Mouse (Mus musculus) midbrain, postnatal 0 days (tissue): ENCODE measurements around the gene Gpr132. TPM values are rescaled to one million over a fixed set of nuclear protein-coding genes. Genes with fewer than 3 reads are reported as not detected.

Source experiments
- ATAC-seq: fragments of 200-750 bp; cut with Nextera tagmentation; 2 replicates; pipeline ENCODE4 v1.8.0; 2017; ENCODE audit warnings: moderate number of reproducible peaks, mild to moderate bottlenecking, moderate TSS enrichment, moderate library complexity; ENCODE audit not compliant: low FRiP score
- DNase-seq: peaks from one replicate; pipeline ENCODE4 v3.0.0-alpha.2; 2015; ENCODE audit warnings: low spot score
- H3K27ac ChIP-seq: fragments of 300-500 bp; sonication (generic); 2 replicates; pipeline ENCODE4 v1.5.1; 2014; ENCODE audit warnings: low read depth, mild to moderate bottlenecking, low read length, mixed read lengths
- H3K27me3 ChIP-seq: fragments of 300-500 bp; sonication (generic); 2 replicates; pipeline ENCODE4 v1.6.1; 2014; ENCODE audit warnings: low read length, control low read depth, mixed read lengths; ENCODE audit not compliant: insufficient read depth
- H3K36me3 ChIP-seq: fragments of 300-500 bp; sonication (generic); 2 replicates; pipeline ENCODE4 v1.6.1; 2014; ENCODE audit warnings: low read length, control low read depth, mixed read lengths; ENCODE audit not compliant: insufficient read depth
- H3K4me1 ChIP-seq: fragments of 300-500 bp; sonication (generic); 2 replicates; pipeline ENCODE4 v1.6.1; 2014; ENCODE audit warnings: mild to moderate bottlenecking, control low read depth, antibody characterized with exemption, low read length, mixed read lengths; ENCODE audit not compliant: insufficient read depth
- H3K4me2 ChIP-seq: fragments of 300-500 bp; sonication (generic); 2 replicates; pipeline ENCODE4 v1.6.1; 2014; ENCODE audit warnings: low read depth, mild to moderate bottlenecking, low read length, mixed read lengths; ENCODE audit not compliant: poor library complexity, severe bottlenecking
- H3K4me3 ChIP-seq: fragments of 300-500 bp; sonication (generic); 2 replicates; pipeline ENCODE4 v1.5.1; 2014; ENCODE audit warnings: low read depth, mild to moderate bottlenecking, low read length, moderate library complexity
- H3K9ac ChIP-seq: fragments of 300-500 bp; sonication (generic); replicated peaks from 2 replicates; pipeline ENCODE4 v1.6.1; 2014; ENCODE audit warnings: mild to moderate bottlenecking, low read length, moderate library complexity, mixed read lengths; ENCODE audit not compliant: poor library complexity, severe bottlenecking
- H3K9me3 ChIP-seq: fragments of 300-500 bp; sonication (generic); 2 replicates; pipeline ENCODE4 v1.6.1; 2016; ENCODE audit warnings: low read length, control low read depth
- CTCF ChIP-seq: IDR thresholded peaks from 2 replicates; pipeline ENCODE4 v1.5.1; 2016; ENCODE audit warnings: antibody characterized with exemption, mild to moderate bottlenecking
- WGBS: fragments of 180-500 bp; shearing (Covaris S2); extraction: QIAGEN DNeasy Blood & Tissue Kit; methylation state at CpG from one replicate; pipeline ENCODE4 v1.1.7; 2014; 5-methylcytosine and 5-hydroxymethylcytosine counted together
- polyA plus RNA-seq: library from polyadenylated mRNA; unstranded; fragments of >200 nt; fragmentation: Nextera tagmentation; extraction: Ambion mirVana; gene quantifications from 2 replicates; pipeline ENCODE4 v1.2.1, GENCODE M21; 2015
- total RNA-seq: library from RNA; depleted of rRNA; stranded (reverse); fragments of >200 nt; gene quantifications from 2 replicates; pipeline ENCODE4 v1.2.3, GENCODE M21; 2014

Gene Gpr132
- total and polyA plus RNA-seq, 2 experiments from 2014 or later: 0.06 to 0.16 TPM

DNA sequence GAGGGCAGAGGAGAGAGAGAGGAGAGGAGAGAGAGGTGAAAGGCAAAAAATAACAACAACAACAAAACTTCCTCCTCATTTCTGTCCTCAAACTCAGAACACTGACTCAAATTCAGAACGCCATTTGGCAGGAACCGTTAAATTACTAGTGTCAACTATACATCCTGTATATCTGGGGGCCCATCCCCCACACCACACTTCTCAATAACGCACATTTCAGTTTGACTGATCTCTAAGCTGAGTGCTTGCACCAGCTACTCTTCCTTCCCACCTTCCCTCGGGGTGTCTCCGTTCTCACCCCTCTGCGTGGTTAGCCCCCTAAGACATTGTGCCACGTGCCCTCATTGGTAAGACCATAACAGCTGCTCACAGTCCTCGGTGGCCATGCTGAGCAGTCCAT is 8.1 kb downstream of the Gpr132 start:
- no peak for TF ChIP-seq CTCF

GRCm38 (mm10) chr12:112858581-112859336 is 9.3 kb downstream of the Gpr132 start:
- Histone ChIP-seq H3K36me3 (no peaks in the 10 kb centered on the region), H3K27ac (no peak overlapping the region), H3K4me3 (no peak overlapping the region), H3K9ac (no peak overlapping the region), H3K4me1 (no peaks in the 10 kb centered on the region), H3K27me3 (no peaks in the 10 kb centered on the region), H3K4me2 (no peak overlapping the region), H3K9me3 (no peaks in the 10 kb centered on the region)
- no peak for TF ChIP-seq CTCF
- no peak for ATAC-seq
- 87% methylated on average over 9 of the region's 9 CpGs for whole genome bisulfite sequencing
- DNase-seq: no peak

More for the DNA sequence above, 8.1 kb downstream of the Gpr132 start:
- Histone ChIP-seq H3K27me3 (no peaks in the 10 kb centered on the region), H3K4me2 (no peak overlapping the region), H3K9ac (no peak overlapping the region), H3K27ac (no peak overlapping the region), H3K9me3 (no peaks in the 10 kb centered on the region), H3K4me1 (no peaks in the 10 kb centered on the region), H3K36me3 (no peaks in the 10 kb centered on the region), H3K4me3 (no peak overlapping the region)
- DNase-seq (no peak), ATAC-seq (no peak)
- 80% methylated on average over 8 of the region's 8 CpGs for WGBS

DNA sequence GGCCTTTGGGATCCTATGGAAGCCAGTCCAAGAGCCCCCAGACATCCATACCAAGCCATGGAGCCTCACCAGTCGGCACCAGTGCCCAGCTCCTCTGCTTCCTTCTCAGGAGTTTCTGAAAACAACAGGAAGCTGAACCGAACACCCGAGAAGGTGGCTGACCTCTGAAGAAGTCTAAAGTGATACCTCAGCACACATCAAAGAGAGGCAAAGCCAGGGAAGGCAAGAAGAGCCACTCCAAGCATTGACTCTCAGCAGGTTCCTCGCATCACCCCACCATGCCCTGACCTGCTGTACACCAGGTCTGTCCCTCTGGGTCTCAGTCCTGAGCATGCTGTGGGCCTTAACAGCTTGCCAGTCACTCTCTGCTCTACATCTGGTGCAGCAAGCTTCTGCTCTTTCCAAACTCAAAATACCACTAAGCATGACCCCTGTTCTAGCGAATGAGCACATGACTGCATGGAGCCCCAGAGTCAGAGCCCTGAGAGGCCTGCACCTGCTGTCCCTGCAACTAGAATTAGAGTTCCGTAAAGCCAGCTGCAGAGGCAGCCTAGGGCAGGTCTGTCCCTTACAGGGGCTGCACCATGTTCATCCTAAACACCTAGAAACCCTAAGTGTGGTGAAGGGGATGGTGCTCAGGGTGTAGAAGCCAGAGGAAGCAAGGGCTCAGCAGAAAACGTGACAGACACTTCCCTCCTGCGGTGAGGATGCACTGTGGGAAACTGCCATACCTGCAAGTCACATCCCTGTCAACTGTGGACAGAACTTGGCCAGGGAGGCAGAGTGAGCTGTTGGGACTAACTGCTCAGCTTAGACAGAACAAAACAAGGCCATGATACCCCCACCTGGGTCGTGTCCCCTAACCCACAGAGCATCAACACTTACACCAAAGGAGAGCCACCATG is 10.8 kb downstream of the Gpr132 start:
- no peak overlapping the region for H3K4me3 ChIP-seq
- no peaks in the 10 kb centered on the region for H3K27me3 ChIP-seq
- no peak overlapping the region for H3K27ac ChIP-seq
- H3K9ac ChIP-seq: no peak overlapping the region
- DNase-seq (no peak), ATAC-seq (no peak)
- WGBS: 71% methylated on average over 9 of the region's 9 CpGs
- no peaks in the 10 kb centered on the region for H3K4me1 ChIP-seq
- H3K4me2 ChIP-seq: no peak overlapping the region
- no peaks in the 10 kb centered on the region for H3K36me3 ChIP-seq
- no peak for TF ChIP-seq CTCF
- no peaks in the 10 kb centered on the region for H3K9me3 ChIP-seq

DNA sequence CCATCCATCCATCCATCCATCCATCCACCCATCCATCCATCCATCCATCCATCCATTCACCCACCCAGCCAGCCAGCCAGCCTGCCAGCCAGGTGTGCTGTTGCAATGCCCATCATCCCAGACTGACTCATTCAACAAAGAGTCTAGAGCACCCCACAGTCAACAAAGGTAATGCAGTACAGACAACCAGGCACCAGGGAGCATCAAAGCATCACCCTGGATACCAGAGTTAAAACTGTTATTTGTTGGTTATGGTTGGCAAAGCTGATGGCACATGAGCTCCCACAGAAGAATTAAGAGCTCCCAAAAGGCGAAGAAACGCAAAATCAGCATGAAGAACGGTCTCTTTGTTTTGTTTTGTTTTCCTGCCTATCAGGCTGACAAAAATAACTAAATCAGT is 11.7 kb downstream of the Gpr132 start:
- 74% methylated on average over 3 of the region's 3 CpGs for WGBS
- ATAC-seq (no peak), DNase-seq (no peak)
- Histone ChIP-seq H3K4me2 (no peak overlapping the region), H3K9ac (no peak overlapping the region), H3K27ac (no peak overlapping the region), H3K36me3 (no peaks in the 10 kb centered on the region), H3K27me3 (no peaks in the 10 kb centered on the region), H3K4me3 (no peak overlapping the region), H3K9me3 (no peaks in the 10 kb centered on the region), H3K4me1 (no peaks in the 10 kb centered on the region)
- TF ChIP-seq CTCF: peak; percentile 14; the same call in 1 of the 2 replicates

GRCm38 (mm10) chr12:112854610-112855333 is 13.3 kb downstream of the Gpr132 start:
- no peak for DNase-seq
- Histone ChIP-seq H3K4me3 (no peak overlapping the region), H3K36me3 (no peaks in the 10 kb centered on the region), H3K4me1 (no peaks in the 10 kb centered on the region), H3K9me3 (no peaks in the 10 kb centered on the region), H3K9ac (no peak overlapping the region), H3K27ac (no peak overlapping the region), H3K4me2 (no peak overlapping the region), H3K27me3 (no peaks in the 10 kb centered on the region)
- no peak for TF ChIP-seq CTCF
- no peak for ATAC-seq
- 78% methylated on average over 7 of the region's 7 CpGs for WGBS
